Mouse (Mus musculus) heart, embryonic 14.5 days (tissue): Measurements from ENCODE around the gene Svs2. TPM values are rescaled to one million over a fixed set of nuclear protein-coding genes. Genes with fewer than 3 reads are reported as not detected.

Experiments used
- ATAC-seq: fragments of 200-750 bp; cut with Nextera tagmentation; 2 replicates; pipeline ENCODE4 v1.8.0; 2017; ENCODE audit warnings: low read depth, moderate TSS enrichment; ENCODE audit not compliant: insufficient number of reproducible peaks, insufficient read depth, low FRiP score
- H3K27ac ChIP-seq, 2 experiments: fragments of 200-500 bp in 1 of 2; fragments of 300-500 bp in 1 of 2; sonication (generic) in 1 of 2; replicated peaks in 1 of 2; 2 replicates each; pipeline ENCODE4 v1.5.1; 2012 to 2014; ENCODE audit warnings: low read depth in 2 of 2, low read length in 2 of 2, control low read depth in 1 of 2, mild to moderate bottlenecking in 1 of 2, mixed read lengths in 1 of 2; ENCODE audit not compliant: control insufficient read depth in 1 of 2, insufficient read depth in 1 of 2
- H3K27me3 ChIP-seq: fragments of 300-500 bp; sonication (generic); 2 replicates; pipeline ENCODE4 v1.6.1; 2014; ENCODE audit warnings: mild to moderate bottlenecking, low read length, control low read depth; ENCODE audit not compliant: control insufficient read depth, insufficient read depth
- H3K36me3 ChIP-seq: fragments of 300-500 bp; sonication (generic); 2 replicates; pipeline ENCODE4 v1.6.1; 2014; ENCODE audit warnings: mild to moderate bottlenecking, control low read depth, low read length, mixed read lengths; ENCODE audit not compliant: control insufficient read depth, insufficient read depth
- H3K4me1 ChIP-seq, 2 experiments: fragments of 200-500 bp in 1 of 2; fragments of 300-500 bp in 1 of 2; sonication (generic) in 1 of 2; 2 replicates each; pipeline ENCODE4 v1.6.1; 2012 to 2014; ENCODE audit warnings: low read length in 2 of 2, control low read depth in 1 of 2, mixed read lengths in 1 of 2; ENCODE audit not compliant: control insufficient read depth in 2 of 2, insufficient read depth in 2 of 2
- H3K4me2 ChIP-seq: fragments of 300-500 bp; sonication (generic); 2 replicates; pipeline ENCODE4 v1.6.1; 2014; ENCODE audit warnings: mild to moderate bottlenecking, low read length
- H3K4me3 ChIP-seq, 2 experiments: fragments of 200-500 bp in 1 of 2; fragments of 300-500 bp in 1 of 2; sonication (generic) in 1 of 2; 2 replicates each; pipeline ENCODE4 v1.5.1; 2012 to 2014; ENCODE audit warnings: low read length in 2 of 2, mild to moderate bottlenecking in 2 of 2, control low read depth in 1 of 2, low read depth in 1 of 2, moderate library complexity in 1 of 2; ENCODE audit not compliant: control insufficient read depth in 1 of 2, insufficient read depth in 1 of 2
- H3K9ac ChIP-seq: fragments of 300-500 bp; sonication (generic); 2 replicates; pipeline ENCODE4 v1.6.1; 2014; ENCODE audit warnings: mild to moderate bottlenecking, low read length
- H3K9me3 ChIP-seq: fragments of 300-500 bp; sonication (generic); 2 replicates; pipeline ENCODE4 v1.6.1; 2016; ENCODE audit warnings: low read length, control low read depth; ENCODE audit not compliant: control insufficient read depth
- WGBS: fragments of 180-500 bp; shearing (Covaris S2); extraction: QIAGEN DNeasy Blood & Tissue Kit; methylation state at CpG from one replicate; pipeline ENCODE4 v1.1.7; 2014; 5-methylcytosine and 5-hydroxymethylcytosine counted together
- polyA plus RNA-seq: library from polyadenylated mRNA; unstranded; fragments of >200 nt; fragmentation: Nextera tagmentation; extraction: Ambion mirVana; gene quantifications from 2 replicates; pipeline ENCODE4 v1.2.1, GENCODE M21; 2014

The Svs2 gene
- polyA plus RNA-seq, 1 experiment from 2014 or later: not detected

GRCm38 (mm10) chr2:164192279-164192678 lies 46.0 kb downstream of the Svs2 start:
- no peak overlapping the region for H3K27ac ChIP-seq
- H3K9me3 ChIP-seq: peaks cover 2% of the 10 kb centered on the region; the same call in 1 of the 2 replicates
- no peaks in the 10 kb centered on the region for H3K27me3 ChIP-seq
- no peaks in the 10 kb centered on the region for H3K36me3 ChIP-seq
- no peak overlapping the region for H3K4me3 ChIP-seq
- no peaks in the 10 kb centered on the region for H3K4me1 ChIP-seq
- no peak for ATAC-seq
- no peak overlapping the region for H3K4me2 ChIP-seq
- H3K9ac ChIP-seq: no peak overlapping the region

- Histone ChIP-seq H3K9me3 (peaks cover 2% of the 10 kb centered on the region; the same call in 1 of the 2 replicates), H3K4me1 (no peaks in the 10 kb centered on the region), H3K36me3 (no peaks in the 10 kb centered on the region), H3K27ac (no peak within 1 kb of the TSS), H3K9ac (no peak within 1 kb of the TSS), H3K27me3 (no peaks in the 10 kb centered on the region), H3K4me3 (no peak within 1 kb of the TSS), H3K4me2 (no peak within 1 kb of the TSS)
- WGBS: 84% methylated on average over 6 of the region's 6 CpGs
- ATAC-seq: no peak
These were observed 47.7 kb downstream of the Svs2 start, which contains the start of gene Wfdc12 for GRCm38 (mm10) chr2:164190576-164190975. TSS of gene Wfdc12 (minus strand) at chr2:164190608.

- WGBS: 27% methylated on average over 5 of the region's 5 CpGs
- peaks cover 2% of the 10 kb centered on the region; the same call in 1 of the 2 replicates for H3K9me3 ChIP-seq
- no peak for ATAC-seq
These were observed 49.5 kb downstream of the Svs2 start for GRCm38 (mm10) chr2:164188722-164189121.

More at GRCm38 (mm10) chr2:164188722-164189121, 49.5 kb downstream of the Svs2 start:
- H3K4me3 ChIP-seq: no peak overlapping the region
- no peaks in the 10 kb centered on the region for H3K27me3 ChIP-seq
- H3K27ac ChIP-seq: no peak overlapping the region
- H3K4me1 ChIP-seq: no peaks in the 10 kb centered on the region
- no peak overlapping the region for H3K9ac ChIP-seq
- no peak overlapping the region for H3K4me2 ChIP-seq
- H3K36me3 ChIP-seq: no peaks in the 10 kb centered on the region

Other genes with a start within 250 kb of the Svs2 start
- gene Ywhab, start 243.5 kb downstream of the Svs2 start, polyA plus RNA-seq: 211 and 212 TPM in 2 replicates
- gene Pabpc1l, start 213.0 kb downstream of the Svs2 start, polyA plus RNA-seq: 0.81 and 1.2 TPM in 2 replicates
- 14.9 and 19.5 TPM in 2 replicates for gene Stk4, start 168.1 kb downstream of the Svs2 start, polyA plus RNA-seq
- 55.5 and 60.7 TPM in 2 replicates for gene Tomm34, start 167.3 kb downstream of the Svs2 start, polyA plus RNA-seq
- gene Kcns1, start 67.4 kb downstream of the Svs2 start, polyA plus RNA-seq: 0.22 and 0.28 TPM in 2 replicates
- not detected in 2 replicates for gene Wfdc5, start 55.7 kb downstream of the Svs2 start, polyA plus RNA-seq
- gene Wfdc12, start 47.9 kb downstream of the Svs2 start, polyA plus RNA-seq: not detected in 2 replicates
- gene Wfdc15a, start 38.3 kb downstream of the Svs2 start, polyA plus RNA-seq: not detected in 2 replicates
- not detected in 2 replicates for gene Wfdc15b, start 16.8 kb downstream of the Svs2 start, polyA plus RNA-seq
- not detected in 2 replicates for gene Svs3b, start 18.2 kb upstream of the Svs2 start, polyA plus RNA-seq
- gene Svs4, start 40.0 kb upstream of the Svs2 start, polyA plus RNA-seq: not detected in 2 replicates
- not detected in 2 replicates for gene Svs3a, start 50.8 kb upstream of the Svs2 start, polyA plus RNA-seq
- not detected in 2 replicates for gene Svs6, start 78.3 kb upstream of the Svs2 start, polyA plus RNA-seq
- gene Svs5, start 94.3 kb upstream of the Svs2 start, polyA plus RNA-seq: not detected in 2 replicates
- 0.63 and 1.3 TPM in 2 replicates for gene Slpi, start 150.6 kb upstream of the Svs2 start, polyA plus RNA-seq
- 0.05 and 0.08 TPM in 2 replicates for gene Rbpjl, start 164.7 kb upstream of the Svs2 start, polyA plus RNA-seq
- 0.97 and 1.4 TPM in 2 replicates for gene Matn4, start 166.7 kb upstream of the Svs2 start, polyA plus RNA-seq
- gene Sdc4, start 205.4 kb upstream of the Svs2 start, polyA plus RNA-seq: 33.5 and 40.1 TPM in 2 replicates
- 45.7 and 47.6 TPM in 2 replicates for gene Sys1, start 218.5 kb upstream of the Svs2 start, polyA plus RNA-seq
- gene Gm20458, start 222.5 kb upstream of the Svs2 start, polyA plus RNA-seq: 8.0 and 16.3 TPM in 2 replicates
- not detected in 2 replicates for gene Trp53tg5, start 235.3 kb upstream of the Svs2 start, polyA plus RNA-seq
- 13.1 and 21.3 TPM in 2 replicates for gene Dbndd2, start 247.6 kb upstream of the Svs2 start, polyA plus RNA-seq